Mouse (Mus musculus): ENCODE data around the gene Inafm2.

Gene Inafm2

DNA sequence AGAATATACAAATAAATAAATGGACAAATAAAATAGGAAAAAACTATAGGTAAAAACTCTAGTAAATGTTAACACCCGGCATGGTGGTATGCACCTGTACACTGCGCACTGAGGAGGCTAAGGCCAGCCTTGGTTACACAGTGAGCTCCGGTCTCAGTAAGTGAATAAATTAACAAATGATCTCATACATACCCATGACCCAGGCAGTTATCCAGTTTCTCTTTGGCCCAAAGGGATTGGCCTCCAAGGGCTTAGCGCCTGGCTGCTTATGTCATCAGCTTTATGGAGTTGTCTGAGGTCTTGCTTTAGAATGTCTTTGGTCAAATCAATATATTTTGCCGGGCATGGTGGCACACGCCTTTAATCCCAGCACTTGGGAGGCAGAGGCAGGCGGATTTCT, 38.1 kb downstream of the Inafm2 start:
- no peak for DNase-seq

DNA sequence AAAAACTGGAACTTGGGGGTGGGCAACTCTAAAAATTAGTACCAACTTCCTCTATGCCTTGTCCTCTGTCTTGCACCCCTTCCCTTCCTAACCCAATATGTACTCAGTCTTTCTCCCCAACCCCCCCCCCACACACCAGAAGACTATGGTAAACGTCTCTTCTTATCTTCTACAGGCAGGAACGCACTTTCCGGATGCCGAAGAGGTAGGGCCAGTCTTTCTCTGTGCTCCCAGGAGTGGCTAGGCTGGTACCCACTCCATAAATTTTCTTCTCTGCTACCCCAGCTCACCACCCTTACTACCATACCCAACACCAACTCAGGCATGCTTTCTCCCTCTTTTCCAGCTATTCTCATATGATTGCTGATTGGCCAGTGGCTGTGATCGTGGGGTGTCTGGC, 41.0 kb downstream of the Inafm2 start:
- no peak for DNase-seq

DNA sequence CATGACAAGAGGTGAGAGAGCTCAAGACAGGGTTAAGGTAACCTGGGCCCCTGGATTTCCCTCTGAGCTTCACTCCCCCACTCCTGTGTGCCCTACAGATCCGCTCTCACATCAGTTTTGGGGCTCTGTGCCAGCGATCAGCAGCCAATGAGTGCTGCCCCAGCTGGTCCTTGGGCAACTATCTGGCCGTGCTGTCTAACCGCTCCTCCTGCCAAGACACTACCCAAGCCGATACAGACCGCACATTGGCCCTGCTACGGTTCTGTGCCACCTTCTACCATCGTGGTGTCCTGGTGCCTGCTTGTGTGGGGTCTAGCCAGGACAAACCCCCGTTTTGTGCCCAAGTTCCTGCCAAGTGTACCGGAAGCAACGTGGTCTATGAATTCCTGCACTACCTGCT, 43.9 kb downstream of the Inafm2 start:
- DNase-seq: peak; percentile 89

DNA sequence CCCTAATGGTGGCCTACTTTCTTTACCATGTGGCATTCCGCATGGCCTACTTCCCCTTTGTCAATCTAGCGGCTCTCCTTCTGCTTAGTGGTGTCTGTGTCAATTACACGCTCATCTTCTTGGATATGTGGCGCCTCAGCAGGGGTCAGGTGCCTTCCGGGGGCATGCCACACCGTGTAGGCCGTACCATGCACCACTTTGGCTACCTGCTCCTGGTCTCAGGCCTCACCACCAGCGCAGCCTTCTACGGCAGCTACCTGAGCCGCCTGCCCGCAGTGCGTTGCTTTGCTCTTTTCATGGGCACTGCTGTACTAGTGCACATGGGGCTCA, 44.6 kb downstream of the Inafm2 start:
- DNase-seq: no peak

DNA sequence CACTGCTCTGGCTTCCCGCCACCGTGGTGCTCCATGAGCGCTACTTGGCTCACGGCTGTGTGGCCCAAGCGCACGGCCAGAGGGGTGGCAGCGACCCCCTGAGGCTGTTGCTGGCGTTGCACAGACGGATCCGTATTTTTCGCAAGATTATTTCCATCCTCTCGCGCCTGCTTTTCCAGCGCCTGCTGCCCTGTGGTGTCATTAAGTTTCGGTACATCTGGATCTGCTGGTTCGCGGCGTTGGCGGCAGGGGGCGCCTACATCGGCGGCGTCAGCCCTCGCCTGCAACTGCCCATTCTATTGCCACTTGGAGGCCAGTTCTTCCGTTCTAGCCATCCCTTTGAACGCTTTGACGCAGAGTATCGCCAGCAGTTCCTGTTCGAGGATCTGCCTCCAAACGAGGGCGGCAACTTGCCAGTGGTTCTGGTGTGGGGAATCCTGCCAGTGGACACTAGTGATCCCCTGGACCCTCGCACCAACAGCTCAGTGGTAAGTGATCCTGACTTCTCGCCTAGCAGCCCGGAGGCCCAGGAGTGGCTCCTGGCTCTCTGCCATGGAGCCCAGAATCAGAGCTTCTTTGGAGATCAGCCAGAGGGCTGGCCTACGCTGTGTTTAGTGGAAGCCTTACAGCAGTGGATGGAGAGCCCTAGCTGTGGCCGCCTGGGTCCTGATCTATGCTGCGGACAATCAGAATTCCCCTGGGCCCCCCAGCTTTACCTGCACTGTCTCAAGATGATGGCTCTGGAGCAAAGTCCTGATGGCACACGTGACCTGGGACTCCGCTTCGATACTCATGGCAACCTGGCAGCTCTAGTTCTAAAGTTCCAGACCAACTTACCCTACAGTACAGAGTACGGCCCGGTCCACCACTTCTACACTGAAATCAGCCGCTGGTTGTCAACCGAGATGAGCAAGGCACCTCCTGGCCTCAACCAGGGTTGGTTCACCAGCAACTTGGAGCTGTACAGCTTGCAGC, 45.3 kb downstream of the Inafm2 start:
- peak; percentile 89 for DNase-seq

DNA sequence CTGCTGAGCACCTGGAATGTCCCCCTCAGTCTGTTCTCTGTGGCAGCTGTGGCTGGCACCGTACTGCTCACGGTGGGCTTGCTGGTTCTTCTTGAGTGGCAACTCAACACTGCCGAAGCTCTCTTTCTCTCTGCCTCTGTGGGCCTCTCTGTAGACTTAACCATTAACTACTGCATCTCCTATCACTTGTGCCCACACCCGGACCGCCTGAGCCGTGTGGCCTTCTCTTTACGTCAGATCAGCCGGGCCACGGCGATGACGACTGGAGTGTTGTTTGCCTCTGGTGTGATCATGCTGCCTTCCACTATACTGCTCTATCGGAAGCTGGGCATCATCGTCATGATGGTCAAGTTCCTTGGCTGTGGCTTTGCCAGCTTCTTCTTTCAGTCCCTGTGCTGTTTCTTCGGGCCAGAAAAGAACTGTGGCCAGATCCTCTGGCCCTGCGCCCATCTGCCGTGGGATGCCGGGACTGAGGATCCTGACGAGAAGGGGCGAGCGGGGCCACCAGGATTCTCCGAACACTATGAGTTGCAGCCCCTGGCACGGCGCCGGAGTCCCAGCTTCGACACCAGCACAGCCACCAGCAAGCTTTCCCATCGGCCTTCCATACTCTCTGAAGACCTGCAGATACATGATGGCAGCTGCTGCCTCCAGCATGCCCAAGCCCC, 46.2 kb downstream of the Inafm2 start:
- DNase-seq: peak; percentile 48

DNA sequence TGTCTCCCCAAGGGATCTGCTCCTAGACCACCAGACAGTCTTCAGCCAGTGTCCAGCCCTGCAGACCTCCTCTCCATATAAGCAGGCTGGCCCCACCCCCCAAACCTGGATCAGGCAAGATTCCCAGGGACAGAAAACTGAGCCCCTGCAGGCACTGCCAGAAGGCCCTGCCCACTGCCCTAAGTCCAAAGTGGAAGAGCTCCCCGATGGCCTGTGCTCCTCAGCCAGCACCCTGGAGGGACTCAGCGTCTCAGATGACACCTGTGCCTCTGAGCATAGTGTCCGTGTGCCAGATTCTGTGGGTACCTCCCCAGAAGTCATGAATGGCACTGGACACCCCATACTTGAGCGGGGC, 46.7 kb downstream of the Inafm2 start:
- DNase-seq: peak; percentile 45

DNA sequence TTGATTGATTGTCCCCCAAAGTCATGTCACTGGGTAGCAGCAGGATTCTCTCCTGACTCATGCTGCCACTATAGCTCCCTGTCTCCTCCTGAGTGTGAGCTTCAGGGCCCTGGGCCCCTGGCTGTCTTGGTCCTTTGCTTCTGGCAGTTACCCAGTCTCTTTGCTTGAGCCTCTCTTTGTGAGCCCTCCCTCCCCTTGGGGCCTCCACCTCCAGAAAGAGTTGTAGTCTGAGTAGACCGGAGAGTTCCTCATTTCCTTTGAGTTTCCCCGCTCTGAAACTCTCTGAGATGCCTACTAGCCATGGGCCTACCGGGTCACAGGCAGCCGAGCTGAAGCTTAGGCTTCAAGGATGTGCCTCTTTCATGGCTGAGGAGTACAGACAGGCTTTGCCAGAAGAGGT, 48.1 kb downstream of the Inafm2 start:
- no peak for DNase-seq

Data from cerebellum, adult 9-10 months (tissue).